Comparison of ENCODE assay signal across 14 mouse cellular contexts in the genomic region with DNA sequence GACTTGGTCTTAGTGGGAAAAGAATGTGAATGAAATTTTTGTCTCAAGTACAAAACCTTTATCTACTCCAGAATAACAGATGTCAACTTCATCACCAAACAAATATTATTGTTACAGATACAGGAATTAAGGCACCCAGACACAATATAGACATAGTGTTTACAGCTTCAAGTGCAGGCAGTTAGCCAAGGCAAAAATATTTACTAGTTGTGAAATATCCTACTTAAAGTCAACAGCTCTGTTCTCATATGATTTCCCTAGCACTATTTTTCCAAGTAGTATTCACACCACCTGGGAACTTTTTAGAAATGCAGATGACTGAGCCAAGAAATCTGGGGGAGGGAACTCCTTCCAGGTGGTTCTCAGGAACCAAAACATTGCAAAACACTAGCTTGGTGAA.
"Had no signal": no experiment of that assay in that cellular context is flagged by ENCODE, and none has a peak within 500 bp of the region (broad histone marks: within the 10 kb centered on the region; RNA-seq: fewer than 3 reads in every experiment).

No protein-coding gene starts in this region.

- H3K9me3 ChIP-seq: limb, embryonic 10.5 days; liver, embryonic 13.5 days; neural tube, embryonic 13.5 days had no signal

- H3K9ac ChIP-seq: liver, embryonic 13.5 days; liver, postnatal 0 days; midbrain, embryonic 12.5 days; neural tube, embryonic 13.5 days had no signal

- H3K4me1 ChIP-seq: limb, embryonic 10.5 days; liver, embryonic 13.5 days; midbrain, embryonic 12.5 days; neural tube, embryonic 13.5 days had no signal

- DNase-seq: kidney, adult 8-10 months; kidney, postnatal 25 days; liver, embryonic 13.5 days; liver, postnatal 0 days; retina, postnatal 1 day; right cerebral cortex, postnatal 4 days; spleen, adult 18-20 months; thymus, adult 18-20 months; thymus, postnatal 14 days had no signal

- H3K27ac ChIP-seq: left cerebral cortex, adult 2 months; limb, embryonic 10.5 days; liver, embryonic 13.5 days; midbrain, embryonic 12.5 days; neural tube, embryonic 13.5 days had no signal

- H3K27me3 ChIP-seq: liver, embryonic 13.5 days; midbrain, embryonic 12.5 days; neural tube, embryonic 13.5 days had no signal

- H3K36me3 ChIP-seq: limb, embryonic 10.5 days; liver, embryonic 13.5 days; midbrain, embryonic 12.5 days; neural tube, embryonic 13.5 days had no signal

- H3K4me2 ChIP-seq: liver, embryonic 13.5 days; midbrain, embryonic 12.5 days; neural tube, embryonic 13.5 days had no signal

- H3K4me3 ChIP-seq: left cerebral cortex, adult 2 months; limb, embryonic 10.5 days; liver, embryonic 13.5 days; midbrain, embryonic 12.5 days; neural tube, embryonic 13.5 days had no signal

- ATAC-seq: liver, postnatal 0 days; midbrain, embryonic 16.5 days had no signal
